13 mouse cellular contexts compared by ENCODE assay signal in the genomic region with DNA sequence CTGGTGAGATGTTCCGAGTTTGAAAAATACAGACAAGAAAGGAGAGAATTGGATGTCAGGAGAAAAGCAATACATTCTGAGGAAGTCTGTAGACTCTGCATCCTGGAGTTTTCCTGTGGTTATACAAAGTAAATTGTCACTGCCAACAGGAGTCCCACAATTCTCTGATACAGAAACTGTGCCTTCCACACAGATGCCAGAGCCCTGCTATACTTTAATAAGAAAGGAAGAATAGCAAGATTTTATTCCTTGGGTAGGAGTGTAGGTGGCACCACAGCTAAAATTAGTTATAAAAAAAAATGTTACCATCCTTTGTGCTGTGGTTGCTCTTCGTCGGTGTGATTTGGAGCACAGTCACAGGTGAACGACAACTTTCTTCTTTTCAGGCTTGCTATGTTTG.
"Had no signal": no experiment of that assay in that cellular context is flagged by ENCODE, and none has a peak within 500 bp of the region (broad histone marks: within the 10 kb centered on the region; RNA-seq: fewer than 3 reads in every experiment).

No protein-coding gene starts in this region.

- H3K4me2 ChIP-seq: limb, embryonic 15.5 days; liver, embryonic 12.5 days; lung, embryonic 14.5 days; neural tube, embryonic 12.5 days; stomach, embryonic 15.5 days had no signal

- H3K36me3 ChIP-seq: limb, embryonic 15.5 days; liver, embryonic 12.5 days; midbrain, embryonic 10.5 days; neural tube, embryonic 12.5 days; stomach, embryonic 15.5 days had no signal

- H3K9ac ChIP-seq: limb, embryonic 15.5 days; liver, embryonic 12.5 days; lung, embryonic 14.5 days; neural tube, embryonic 12.5 days; stomach, embryonic 15.5 days had no signal

- H3K9me3 ChIP-seq: limb, embryonic 15.5 days; liver, embryonic 12.5 days; midbrain, embryonic 10.5 days; neural tube, embryonic 12.5 days; stomach, embryonic 15.5 days had no signal

- H3K27me3 ChIP-seq: limb, embryonic 15.5 days; liver, embryonic 12.5 days; neural tube, embryonic 12.5 days; stomach, embryonic 15.5 days had no signal

- DNase-seq: kidney, adult 11 months; kidney, adult 9 months; kidney, postnatal 36 days; lung, embryonic 14.5 days; lung, postnatal 10 days; lung, postnatal 4 days; thymus, postnatal 4 days had no signal

- H3K4me3 ChIP-seq: limb, embryonic 15.5 days; liver, embryonic 12.5 days; midbrain, embryonic 10.5 days; neural tube, embryonic 12.5 days; stomach, embryonic 15.5 days had no signal

- H3K27ac ChIP-seq: kidney, postnatal 0 days; limb, embryonic 15.5 days; liver, embryonic 12.5 days; midbrain, embryonic 10.5 days; neural tube, embryonic 12.5 days; stomach, embryonic 15.5 days had no signal

- H3K4me1 ChIP-seq: limb, embryonic 15.5 days; liver, embryonic 12.5 days; midbrain, embryonic 10.5 days; neural tube, embryonic 12.5 days; stomach, embryonic 15.5 days had no signal
